Mouse (Mus musculus) common myeloid progenitor, adult 5-6 weeks (primary cell): ENCODE measurements around the gene Il1rapl2. TPM values are rescaled to one million over a fixed set of nuclear protein-coding genes. Genes with fewer than 3 reads are reported as not detected.
"Not testable (repeated sequence)": the region's sequence is repeated elsewhere in the genome, so short reads cannot be mapped to it uniquely, and the experiment has no call there.

Experiments used
- ATAC-seq: replicated peaks from 2 replicates; pipeline ENCODE4 v1.8.0; 2016; ENCODE audit warnings: low read depth, mild to moderate bottlenecking, moderate TSS enrichment, inconsistent platforms; ENCODE audit not compliant: poor library complexity, severe bottlenecking
- total RNA-seq: library from RNA; stranded (forward); fragments of 200-1000, 187-1606 nt; gene quantifications from 2 replicates; pipeline ENCODE4 v1.2.3, GENCODE M21; 2017

Gene Il1rapl2
- total RNA-seq, 1 experiment from 2014 or later = not detected

GRCm38 (mm10) chrX:138103954-138104353 lies 533.5 kb downstream of the Il1rapl2 start:
- no peak for ATAC-seq

- no peak for ATAC-seq
These were observed 534.3 kb downstream of the Il1rapl2 start for GRCm38 (mm10) chrX:138104668-138105067.

DNA sequence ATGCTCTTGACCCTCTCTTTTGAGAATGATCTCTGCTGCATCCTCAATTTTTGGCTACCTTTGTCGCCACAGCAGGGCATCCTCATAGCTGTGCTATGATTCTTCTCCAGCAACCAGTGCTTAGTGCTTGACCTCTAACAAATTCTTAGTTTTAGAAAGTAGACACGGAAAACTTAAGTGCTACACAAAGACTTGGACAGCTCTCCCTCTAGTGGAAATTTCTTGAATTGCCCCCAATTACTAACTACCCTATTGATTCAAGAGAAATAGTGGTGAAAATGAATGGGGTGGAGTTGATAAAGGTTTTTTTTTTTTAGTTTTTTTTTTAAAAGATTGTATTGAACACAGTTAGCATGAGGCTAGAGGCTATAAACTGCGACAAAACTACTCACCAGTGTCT lies 599.7 kb downstream of the Il1rapl2 start:
- ATAC-seq = peak; percentile 58; the same call in 1 of the 2 replicates

DNA sequence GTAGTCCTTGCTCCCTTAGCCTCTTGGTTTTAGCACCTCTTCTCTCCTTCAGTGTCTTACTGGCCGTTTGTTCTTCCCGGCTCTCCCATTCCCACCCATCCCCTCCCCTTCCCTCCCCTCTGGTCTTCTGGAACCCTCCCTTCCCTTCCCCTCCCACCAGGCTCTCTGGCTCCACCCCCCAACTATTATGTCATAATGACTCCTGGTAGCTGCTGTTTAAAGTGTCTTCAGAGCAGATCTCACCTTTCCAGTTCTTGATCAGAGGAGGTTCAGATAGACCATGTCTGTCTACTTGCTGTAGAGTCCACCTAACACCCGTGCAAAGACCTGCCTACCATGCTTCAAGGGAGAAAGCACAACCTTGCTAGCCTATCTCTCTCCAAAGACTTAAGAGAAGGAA lies 639.1 kb downstream of the Il1rapl2 start, which contains the start of gene Tex13a:
Tex13a (minus strand) TSS at position 101 of the 400 bp plus-strand sequence.
- no peak for ATAC-seq

- no peak for ATAC-seq
These were observed 664.2 kb downstream of the Il1rapl2 start for GRCm38 (mm10) chrX:138234626-138235025.

DNA sequence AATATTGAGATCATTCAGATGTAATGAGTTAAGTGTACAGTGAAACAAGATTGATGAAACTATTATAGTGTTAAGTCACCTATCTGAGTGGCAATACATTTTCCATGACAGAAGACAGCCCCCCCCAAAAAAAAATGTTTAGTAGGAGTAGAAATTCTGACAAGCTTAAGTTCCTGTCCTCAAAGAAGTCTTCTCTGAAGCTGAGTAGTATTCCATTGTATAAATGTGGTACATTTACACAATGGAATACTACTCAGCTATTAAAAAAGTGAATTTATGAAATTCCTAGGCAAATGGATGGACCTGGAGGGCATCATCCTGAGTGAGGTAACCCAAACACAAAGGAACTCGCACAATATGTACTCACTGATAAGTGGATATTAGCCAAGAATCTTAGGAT lies 778.3 kb downstream of the Il1rapl2 start:
- not testable (repeated sequence) for ATAC-seq

DNA sequence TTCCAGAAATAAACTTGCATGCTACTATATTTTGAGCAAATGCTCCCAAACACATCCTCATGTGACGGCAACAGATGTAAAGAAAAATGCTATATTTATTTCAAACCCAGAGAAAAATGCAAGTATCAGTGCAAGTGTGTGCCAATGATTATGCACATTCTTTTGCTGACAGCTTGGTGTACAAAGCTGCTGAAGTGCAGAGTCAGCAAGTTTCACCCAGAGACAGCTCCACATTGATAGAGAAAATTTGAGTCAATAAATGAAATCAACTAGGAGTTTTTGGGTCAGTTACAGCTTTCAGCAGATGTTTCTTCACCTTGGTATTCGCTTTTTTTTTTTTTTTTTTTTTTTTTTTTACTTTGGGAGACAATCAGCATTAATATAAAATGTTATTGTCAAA lies 863.4 kb downstream of the Il1rapl2 start:
- no peak for ATAC-seq

- ATAC-seq = no peak
These were observed 867.5 kb downstream of the Il1rapl2 start for GRCm38 (mm10) chrX:138437939-138438338.

DNA sequence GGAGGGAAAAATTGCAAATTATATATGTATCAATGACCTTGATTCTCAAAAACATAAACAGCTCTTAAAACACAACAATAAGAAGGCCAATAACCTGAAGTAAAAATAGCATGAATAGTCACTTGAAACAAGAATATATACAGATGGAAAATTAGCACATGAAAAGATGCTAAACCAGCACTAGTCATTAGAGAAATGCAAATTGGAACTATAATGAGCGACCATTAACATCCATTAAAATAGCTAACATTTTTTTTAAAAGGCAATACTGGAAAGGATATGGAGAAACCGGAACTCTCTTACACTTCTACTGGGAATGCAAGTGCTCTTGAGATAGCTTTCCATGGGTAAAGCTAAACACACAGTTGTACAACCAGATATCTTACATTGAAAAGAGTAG lies 879.4 kb downstream of the Il1rapl2 start:
- ATAC-seq = no peak

- no peak for ATAC-seq
These were observed 908.1 kb downstream of the Il1rapl2 start for GRCm38 (mm10) chrX:138478488-138478887.

DNA sequence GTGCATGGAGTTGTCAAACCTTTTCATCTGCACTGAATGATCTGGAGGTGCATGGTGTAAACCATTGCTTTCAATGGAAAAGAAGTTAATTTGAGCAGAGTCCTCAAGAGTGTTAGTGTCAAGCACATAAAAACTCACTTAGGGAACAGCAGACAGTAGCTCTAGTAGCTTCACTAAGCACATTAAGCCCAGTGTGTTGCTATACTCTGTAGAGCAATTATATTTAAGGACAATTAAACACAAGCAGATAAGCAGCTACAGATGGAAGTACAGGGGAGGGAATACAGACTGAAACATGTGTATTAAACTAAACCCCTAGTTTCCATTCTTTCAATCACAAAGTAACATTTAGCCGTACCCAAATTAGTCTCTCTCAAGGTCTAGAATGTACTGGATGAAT lies 930.1 kb downstream of the Il1rapl2 start:
- no peak for ATAC-seq

DNA sequence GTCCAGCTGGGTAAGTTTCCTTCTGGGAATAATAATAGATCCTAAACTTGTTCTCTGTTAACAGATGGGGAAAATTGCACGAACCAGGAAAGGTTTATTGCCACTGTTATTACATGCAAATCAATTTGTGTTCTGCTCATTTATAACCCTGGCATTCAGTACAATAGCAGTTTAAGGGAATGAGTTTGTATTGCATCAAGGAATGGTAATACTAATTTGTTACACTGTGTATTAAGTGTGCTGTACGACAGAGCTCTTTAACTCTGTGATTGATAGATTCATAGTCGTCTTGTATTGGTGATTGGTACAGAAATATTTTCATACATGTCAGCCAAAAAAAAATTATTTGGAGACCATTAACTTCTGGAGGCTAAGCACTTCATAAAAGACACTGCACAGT lies 934.6 kb downstream of the Il1rapl2 start:
- ATAC-seq = no peak

DNA sequence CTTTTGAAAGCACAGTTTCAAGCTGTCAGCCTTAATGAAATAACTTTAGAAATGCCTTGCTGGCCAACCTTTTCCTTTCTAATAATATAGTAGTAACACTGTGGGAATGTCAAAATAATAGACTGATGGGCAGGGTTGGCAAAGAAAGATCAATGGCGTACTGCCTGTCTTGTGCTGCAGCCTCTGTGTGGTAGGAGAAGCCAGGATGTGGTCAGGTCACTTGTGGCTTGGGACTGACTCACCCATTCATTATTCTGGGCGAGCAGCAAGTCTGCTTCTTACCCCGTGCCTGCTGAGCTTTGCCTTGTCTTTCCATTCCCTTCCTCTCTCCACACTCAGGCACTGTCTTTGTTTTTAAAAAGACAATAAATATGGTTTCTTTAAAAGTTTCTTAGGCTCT lies 1049.7 kb downstream of the Il1rapl2 start:
- peak; percentile 71 for ATAC-seq

GRCm38 (mm10) chrX:138625311-138625710 lies 1054.9 kb downstream of the Il1rapl2 start:
- ATAC-seq = no peak

- no peak for ATAC-seq
These were observed 1152.0 kb downstream of the Il1rapl2 start for GRCm38 (mm10) chrX:138722372-138722771.

DNA sequence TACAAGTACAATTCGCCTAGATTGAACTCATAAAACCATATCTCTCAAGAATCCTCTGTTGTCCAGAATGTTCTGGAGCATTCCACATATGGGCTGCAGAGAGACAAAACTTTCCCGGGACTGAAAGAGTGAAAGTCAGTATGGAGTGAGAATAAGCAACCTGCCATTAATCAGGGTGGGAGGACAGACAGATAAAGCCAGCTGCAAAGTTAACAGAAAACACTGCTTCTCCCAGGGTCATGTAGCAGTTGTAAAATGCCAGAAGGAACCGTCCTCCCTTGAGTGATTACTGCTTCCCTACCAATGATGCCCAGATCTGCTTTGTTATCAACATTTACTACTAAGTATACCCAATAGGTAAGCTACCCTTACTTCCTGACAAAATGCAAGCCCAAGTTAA lies 1230.5 kb downstream of the Il1rapl2 start:
- no peak for ATAC-seq

GRCm38 (mm10) chrX:138831876-138832275 lies 1261.5 kb downstream of the Il1rapl2 start:
- ATAC-seq = no peak

DNA sequence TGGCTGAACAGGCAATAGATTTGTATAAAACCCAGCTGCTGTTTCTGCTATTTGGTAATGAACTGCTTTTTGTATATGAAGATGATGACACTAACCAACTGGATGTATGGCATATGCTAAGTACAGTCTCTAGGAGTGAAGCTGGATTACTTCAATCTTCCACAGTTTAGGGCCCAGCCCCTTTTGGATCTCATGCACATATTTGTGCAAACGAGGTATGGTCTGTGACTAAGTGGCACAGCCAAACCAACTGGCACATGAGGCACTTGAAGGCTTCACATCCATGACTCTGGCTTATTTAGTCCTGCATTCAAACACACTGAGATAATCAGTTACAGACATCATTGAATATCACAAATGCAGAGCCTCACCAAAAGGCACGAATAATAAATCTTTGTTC lies 1263.5 kb downstream of the Il1rapl2 start:
- ATAC-seq = no peak

DNA sequence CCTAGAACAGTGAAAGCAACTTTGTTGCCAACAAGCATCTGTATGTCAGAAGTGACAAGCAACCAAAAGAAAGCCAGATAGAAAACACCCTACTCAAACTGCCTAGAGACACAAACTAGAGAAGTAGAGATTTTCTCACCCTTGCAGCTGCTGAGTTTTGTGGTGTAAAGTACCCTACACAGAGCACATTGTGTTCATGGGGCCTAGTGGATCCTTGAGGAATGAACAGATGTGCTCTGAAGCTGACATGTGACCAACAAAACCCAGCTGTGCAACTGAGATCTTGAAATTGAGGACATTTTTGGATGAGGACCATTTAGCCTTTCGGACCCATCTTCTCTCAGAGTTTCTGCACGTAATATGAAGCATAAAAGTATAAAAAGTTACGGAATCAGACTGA lies 1268.0 kb downstream of the Il1rapl2 start:
- no peak for ATAC-seq
